Mouse (Mus musculus) gonadal fat pad, adult 2 months (tissue): ENCODE measurements around the gene Enah. TPM values are rescaled to one million over a fixed set of nuclear protein-coding genes. Genes with fewer than 3 reads are reported as not detected.
A peak's percentile ranks its signal among the peaks of the same experiment; 100 is the strongest.

Experiments used
- DNase-seq: peaks from one replicate; pipeline ENCODE4 v3.0.0-alpha.2; 2012; ENCODE audit warnings: low read depth
- polyA plus RNA-seq: library from polyadenylated mRNA; depleted of rRNA; stranded (reverse); fragments of >200 nt; gene quantifications from 2 replicates; pipeline ENCODE4 v1.2.3, GENCODE M21; 2012

Enah gene
- polyA plus RNA-seq, 1 experiment = 14.8 TPM

DNA sequence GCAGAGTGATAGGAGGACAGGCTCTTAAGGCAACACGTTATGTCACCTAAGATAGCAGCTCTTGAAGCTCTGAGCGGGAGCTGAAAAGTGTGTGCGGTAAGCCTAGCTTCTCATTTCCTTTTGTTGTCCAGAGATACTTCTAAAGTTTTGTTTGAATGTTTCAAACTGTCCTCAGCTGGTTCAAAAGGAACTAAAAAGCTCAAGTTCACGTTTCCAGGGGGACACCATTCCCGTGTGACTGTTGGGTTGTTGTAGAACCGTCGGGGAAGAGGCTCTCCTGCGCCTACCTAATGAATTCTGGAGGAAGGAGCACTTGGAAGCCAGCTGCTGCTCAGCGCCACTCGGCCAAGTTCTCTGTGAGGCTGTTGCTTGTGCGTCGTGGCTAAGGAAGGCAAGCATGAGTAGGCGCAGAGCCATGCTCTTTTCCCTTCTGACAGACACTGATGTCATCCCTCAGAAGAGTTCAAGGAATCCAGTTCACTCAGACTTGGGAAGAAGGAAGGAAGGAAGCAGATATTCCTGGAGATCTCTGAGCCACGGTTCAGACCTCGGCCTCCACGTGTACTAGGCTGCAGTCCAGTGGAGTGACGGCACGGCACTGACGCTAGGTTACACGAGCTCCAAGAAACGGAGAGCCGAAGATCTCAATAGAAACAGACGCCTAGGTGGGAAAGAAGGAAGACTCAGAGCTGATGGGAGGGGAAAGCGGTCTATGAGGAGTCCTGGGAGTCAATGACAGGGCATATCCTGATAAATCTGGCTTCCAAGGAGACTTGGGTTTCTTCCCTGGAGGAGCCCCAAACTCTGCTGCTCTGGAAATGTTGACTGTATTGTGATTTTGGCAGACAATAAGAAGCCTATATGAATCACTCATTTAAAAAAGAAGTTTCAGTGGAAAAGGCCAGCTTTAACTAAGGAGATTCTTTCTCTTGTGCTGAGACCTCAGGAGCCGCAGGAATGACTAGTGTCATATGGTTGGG lies 8.7 kb upstream of the Enah start:
- no peak for DNase-seq

DNA sequence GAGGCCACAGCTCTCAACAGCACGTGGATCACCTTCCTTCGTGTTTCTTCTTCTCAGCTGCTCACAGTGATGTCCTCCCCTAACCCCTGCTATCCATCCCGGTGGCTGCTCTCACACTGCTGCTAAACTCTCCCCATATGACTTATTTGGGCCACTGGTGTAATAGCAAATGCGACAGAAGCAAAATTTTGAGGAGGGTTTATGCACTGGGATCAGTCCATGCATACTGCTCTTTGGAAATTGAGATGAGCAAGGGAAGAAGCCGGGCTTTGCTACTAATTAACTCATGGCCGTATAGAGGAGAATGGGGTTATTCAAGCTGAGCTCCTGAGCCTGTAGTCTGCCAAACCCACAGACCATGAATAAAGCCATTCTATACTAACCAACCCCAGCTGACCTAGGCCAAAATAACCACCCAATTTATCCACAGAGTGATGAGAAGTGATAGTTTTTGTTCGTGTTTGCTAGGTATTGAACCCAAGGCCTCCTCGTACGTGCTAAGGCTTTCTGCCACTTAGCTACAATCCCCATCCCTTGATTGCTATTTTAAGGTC lies 7.7 kb upstream of the Enah start:
- no peak for DNase-seq

DNA sequence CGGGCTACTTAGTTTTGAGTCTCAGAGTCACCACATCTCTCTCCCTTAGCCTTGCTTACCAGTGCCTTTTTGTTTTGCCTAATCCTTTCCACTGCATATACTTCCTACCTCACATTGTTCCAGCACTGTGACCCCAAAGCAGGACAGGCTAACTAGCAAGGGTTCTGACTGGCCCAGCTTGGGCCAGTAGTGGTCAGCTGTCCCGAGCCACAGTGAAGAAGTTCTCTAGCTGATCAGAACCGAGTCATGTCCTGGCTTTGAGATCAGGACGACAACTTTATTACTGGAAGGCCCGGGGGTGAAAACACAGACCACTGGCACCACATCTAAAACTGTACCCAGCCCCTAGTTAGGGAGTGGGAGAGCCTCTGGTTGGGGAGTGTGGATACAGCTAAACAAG lies 7.0 kb upstream of the Enah start:
- no peak for DNase-seq

DNA sequence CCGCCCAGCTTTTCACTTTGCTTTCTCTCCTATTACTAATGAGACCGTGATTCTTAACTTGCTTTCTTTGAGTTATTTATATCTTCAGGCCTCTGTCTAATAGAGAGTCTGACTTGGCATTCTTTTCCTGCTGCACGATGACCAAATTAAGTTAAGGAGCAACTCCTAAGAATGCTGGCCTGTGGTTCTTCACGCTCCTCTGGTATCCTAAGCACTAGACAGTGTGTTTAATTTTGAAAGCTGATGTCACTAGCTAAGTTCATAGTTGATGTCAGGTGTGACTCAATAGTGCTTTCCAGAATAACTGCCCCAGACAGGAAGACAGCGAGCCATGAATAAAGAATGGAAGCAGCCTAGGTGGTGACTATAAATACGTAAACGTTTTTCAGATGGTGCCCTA lies 6.3 kb upstream of the Enah start:
- no peak for DNase-seq

DNA sequence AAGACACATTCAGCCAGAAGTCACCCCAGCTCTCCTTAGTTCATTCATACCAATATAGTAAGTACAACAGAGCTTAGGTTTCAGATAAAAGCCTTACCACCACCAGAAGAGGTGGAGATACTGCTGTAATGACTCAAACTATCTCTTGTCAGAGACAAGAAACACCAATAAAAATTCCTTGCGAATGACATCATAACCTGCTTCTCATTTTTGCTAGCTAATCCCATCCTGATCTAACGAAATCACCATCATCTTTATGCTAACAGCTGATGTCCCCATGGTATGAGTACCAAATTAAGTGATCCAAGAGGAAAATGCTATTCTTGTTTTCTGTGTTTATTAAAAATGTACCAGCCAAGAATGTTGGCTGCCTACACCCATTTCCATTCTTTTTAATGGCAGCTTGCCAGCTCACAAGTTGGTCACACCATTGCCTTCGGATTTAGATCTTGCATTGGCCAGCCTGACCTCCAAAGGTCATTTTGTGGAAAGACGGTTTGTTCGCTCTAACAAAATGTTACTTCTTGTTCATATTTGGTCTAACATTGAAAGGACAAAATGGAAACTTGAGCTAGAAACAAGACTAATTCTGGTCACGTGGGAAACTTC lies 2.0 kb upstream of the Enah start:
- no peak for DNase-seq

DNA sequence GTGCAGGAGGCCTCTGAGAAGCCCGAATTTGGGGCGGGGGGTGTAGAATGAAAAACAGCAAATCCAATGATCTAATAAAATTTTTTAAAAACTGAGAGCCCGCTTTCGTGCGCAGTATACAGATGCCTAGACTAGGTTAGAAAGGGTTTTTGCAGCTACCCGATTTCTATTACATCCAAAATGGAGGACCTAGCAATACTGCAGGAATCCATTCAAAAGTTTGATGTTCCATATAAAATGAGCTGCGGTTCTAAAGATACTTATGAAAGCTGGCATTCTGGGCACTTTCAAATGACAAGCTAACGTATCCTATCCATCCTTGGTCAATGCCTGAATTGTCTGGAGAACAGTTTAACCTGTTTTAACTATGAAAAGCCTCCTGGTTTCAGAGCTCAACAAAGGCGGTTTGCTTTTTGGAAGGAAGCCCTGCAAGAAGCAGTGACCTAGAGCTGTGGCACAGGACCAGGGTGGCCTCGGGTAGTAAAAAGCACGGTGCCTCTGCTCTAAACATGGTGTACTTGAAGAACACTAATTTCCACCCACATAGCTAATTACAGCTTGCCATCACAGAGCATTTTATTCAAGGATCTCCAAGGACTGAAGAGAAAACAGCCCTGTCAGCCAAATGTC lies 1.2 kb upstream of the Enah start:
- peak; percentile 31 for DNase-seq

DNA sequence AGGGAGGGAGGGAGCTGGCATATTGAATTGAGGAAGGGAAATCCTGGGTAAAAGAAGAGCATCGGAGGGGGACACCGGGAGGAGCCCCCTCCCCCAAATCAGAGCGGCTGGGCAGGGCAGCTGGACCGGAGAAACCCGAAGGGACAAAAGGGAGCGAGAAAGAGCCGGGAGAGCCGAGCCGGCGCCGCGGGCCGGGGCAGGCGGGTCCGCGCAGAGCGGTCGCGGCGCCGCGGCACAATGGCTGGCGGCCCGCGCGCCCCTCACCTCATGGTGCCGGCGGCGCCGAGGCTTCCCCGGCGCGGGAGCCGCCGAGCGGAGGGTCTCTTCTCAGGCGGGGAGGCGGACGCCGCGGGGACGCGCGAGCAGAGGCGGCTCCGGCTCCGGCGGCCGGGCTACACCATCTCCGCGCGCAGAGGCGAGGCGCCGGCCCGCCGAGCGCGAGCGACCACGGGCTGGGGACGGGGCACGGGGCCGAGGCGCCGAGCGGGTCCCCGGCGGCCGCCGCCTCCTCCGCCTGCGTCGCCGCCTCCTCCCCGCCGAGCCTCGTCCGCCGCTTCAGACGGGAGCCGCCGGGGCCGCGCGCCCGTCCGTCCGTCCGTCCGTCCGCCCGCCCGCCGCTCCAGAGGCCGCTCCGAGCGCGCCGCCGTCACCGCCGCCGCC lies 394 bp downstream of the Enah start:
- no peak for DNase-seq

DNA sequence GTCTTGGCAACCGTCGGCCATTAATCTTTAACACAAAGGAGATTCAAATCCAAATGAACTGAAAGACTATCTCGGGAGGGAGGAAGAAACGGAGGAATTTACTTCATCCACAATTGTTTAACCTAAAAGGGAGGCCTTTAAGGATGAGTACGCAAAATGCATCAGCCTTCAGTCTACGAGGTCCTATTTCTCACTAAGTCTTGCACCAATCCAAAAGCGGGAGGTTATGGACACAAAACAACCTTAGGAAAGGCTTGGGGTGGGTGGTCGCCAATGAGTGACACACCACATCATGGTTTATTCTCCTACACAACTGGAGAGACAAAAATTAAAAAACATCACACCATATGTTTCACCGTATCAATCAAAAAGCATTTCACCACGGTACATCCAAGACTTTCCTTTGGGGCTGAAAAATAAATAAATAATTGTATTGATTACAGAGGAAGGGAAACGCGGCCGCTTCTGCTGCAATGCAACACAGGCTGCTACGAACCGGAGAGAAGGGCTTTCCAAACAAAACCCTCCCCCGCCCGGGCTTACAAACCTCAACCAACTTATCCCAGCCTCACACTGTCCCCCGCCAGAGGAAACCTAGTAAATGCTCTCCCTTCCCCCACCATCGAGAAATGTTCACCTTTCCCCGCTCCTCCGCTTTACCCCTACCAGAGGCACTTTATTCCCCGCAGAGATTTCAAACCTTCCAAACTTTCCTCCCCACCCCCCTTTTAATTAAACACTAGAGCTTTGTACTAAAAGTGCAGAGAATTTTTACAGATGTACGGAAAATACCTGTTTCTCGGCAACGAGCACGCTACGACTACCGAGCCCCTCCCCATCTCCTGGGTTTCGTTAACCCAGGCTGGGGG lies 1.2 kb downstream of the Enah start:
- no peak for DNase-seq

DNA sequence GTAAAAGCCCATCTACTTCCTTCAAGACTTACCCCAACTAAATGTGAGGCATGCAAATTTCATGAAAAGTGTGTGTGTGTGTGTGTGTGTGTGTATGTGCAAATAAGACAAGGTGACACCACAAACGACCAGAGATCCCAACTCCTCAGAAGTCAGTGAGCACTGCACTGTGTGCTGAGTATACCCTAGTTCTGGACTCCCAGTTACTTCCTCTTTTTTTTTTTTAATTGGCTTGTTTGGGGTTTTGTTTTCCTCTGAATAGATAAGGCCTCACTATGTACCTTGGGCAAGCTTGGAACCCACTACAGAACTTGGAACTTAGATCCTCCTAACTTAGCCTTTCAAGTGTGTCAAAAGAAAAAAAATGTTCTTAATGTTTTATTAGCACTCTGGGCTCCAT lies 14.0 kb downstream of the Enah start:
- DNase-seq = no peak

DNA sequence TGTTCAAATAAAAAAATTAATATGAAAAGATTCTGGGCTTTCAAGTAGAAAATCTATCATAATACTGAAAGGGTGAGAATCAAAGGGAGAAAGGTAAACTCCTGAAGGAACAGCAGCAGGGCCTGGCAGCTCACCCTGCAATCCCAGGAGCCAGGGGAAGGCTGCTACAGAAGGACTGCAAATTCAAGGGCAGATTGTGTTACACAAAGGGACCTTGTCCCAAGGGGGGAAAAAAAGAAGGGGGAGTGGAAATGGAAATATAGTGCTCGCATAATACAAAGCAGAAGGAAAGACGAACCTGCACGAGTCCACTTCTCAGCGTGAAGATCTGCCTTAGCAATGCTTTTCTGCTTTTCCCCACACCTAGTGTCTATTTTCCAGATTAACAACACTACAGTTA lies 21.1 kb downstream of the Enah start:
- no peak for DNase-seq

DNA sequence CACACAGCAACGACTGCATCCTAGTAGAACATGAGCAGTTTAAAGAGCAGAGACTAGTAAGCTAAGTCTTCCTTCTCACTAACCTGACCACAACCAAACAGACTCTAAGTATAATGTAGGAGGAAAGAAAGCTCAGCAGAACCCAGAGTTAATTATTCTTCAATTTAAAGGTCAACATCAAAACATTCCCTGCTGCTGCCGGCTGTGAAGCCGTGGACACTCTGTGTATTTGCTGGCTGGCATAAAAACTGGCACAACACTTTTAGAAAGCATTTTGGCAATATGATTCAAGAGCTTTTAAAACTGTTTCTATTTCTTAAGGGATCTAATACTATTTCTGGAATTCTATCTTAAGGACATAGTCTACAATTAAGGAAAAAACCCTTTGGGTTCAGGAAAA lies 22.0 kb downstream of the Enah start:
- no peak for DNase-seq

DNA sequence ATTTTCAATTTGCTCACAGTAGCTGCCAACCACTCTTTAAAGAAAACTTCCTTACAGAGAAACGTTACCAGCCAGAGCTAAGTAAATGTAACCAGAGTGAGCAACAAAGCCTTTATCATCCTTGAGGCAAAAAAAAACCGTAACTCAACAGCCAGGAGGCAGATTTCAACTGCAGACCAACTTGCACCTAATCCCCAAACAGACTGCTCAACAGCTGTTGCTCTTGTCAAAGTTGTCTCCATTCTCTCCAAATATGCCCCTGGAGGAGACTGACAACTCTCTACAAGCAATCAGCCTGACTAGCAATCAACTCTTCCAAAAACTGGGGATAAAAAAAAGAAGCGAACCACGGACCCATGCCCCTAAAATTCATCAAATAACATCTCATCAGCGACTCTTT lies 26.2 kb downstream of the Enah start:
- no peak for DNase-seq

DNA sequence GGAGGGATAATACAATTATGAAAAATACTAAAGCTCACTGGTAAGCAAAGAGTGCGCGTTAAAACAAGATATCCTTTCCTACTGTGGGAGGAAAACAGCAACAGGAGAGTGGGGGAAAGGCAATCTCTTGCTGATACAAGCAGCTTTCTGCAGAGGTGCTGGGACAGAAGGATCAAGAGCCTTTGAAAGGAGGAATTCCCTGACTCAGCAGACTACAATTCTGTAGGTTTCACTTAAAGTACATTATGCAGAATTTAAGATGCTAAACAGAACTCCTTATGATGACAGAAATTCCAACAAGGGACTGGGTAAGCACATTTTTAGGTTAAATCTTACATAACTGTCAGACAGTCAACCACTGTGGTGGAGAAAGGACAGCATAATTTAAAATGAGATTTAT lies 31.4 kb downstream of the Enah start:
- no peak for DNase-seq

DNA sequence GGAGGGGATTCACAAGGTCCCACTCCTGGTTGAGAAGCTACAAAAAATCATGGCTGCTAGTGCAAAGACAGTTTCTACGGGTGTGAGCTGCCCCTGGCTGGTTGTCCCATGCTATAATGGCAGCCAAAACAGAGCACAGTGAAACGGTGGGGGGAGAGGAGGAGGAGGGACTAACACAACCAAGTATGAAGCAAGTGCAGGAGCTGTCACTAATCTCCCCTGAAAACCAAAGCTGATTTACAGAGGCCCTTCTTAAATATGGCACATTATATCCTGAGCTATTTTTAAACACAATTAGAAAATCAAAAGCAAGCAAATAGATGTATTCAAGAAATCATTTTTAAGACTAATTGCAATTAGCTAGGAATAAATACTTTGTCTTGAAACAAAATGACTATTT lies 32.6 kb downstream of the Enah start:
- peak; percentile 5 for DNase-seq

DNA sequence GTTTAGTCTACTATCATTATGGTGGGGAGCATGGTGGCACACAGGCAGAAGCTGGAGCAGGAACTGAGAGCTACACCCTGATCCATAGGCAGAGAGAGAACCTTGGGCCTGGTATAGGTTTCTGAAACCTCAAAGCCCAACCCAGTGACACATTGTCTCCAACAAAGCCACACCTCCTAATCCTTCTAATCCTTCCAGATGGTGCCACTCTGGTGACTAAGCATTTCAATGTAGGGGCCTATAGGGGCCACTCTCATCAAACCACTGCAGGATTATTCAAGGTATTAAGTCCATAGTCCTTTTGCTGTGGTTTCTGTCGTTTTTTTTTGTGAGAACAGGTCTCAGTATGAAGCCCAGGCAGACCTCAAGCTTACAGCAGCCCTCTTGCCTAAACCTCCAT lies 33.9 kb downstream of the Enah start:
- DNase-seq = no peak

DNA sequence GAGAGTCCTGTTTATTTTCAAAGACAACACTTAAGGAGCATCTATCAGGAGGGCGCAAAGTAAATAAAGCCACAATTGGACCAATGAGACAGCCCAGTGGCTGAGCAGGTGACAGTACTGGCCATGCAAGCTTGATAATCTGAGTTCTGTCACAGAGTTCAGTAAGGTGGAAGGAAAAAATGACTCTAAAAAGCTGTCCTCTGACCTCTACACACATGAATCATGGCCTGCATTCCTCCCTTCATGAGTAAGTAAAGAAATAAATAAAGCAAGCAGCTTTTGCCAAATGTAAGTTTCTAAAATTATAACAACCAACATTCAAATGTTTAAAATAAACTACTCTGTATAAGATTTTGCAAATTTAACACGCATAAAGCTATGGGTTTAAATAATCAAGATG lies 35.0 kb downstream of the Enah start:
- no peak for DNase-seq

DNA sequence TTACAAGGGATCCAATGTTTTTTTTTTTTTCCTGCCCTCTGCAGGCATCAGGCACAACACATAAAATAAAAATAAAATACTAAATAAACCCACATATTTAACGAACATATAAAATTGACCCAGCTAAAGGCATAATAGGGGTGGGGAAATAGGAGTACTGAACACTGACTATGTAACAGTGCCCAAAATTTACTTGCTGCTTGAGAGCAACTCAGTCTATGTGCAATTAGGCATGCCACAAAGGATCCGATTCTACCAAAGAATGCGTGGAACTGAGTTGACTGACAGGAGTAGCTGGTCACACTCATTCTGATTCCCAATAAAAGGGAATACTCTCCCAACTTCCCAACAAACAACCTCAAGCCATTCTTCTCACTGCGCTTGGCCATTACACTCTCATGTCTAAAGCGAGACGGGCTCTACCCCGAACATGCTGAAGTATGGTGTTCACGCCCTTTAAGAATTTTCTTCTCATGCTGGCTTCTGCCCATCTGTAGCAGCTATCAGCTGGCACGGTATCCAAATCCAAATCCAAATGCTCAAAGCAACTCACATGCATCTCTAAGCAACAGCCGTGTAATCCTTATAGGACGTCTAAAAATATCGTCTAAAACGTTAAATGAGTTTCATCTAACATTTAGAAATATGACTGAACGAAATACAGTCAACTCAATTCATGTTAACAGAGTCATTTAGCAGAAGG lies 39.6 kb downstream of the Enah start:
- no peak for DNase-seq

DNA sequence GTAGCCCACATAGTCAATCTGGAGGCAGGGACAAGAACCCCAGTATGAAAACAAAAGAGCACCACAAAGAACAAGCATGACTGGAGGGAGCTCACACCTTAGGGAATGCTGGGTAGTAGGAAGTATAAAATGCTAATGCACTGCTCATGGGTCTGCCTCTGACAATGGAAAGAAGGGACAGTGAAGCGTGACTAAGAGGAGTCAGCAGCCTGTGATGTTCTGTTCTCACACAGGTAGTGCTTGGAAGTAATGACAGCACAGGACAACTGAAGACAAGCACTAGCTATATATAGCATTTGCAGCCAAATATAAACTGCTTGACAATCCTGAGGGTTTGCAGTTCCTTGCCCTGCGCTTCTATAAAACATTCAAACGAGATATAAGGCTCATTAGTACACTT lies 44.3 kb downstream of the Enah start:
- DNase-seq = no peak

DNA sequence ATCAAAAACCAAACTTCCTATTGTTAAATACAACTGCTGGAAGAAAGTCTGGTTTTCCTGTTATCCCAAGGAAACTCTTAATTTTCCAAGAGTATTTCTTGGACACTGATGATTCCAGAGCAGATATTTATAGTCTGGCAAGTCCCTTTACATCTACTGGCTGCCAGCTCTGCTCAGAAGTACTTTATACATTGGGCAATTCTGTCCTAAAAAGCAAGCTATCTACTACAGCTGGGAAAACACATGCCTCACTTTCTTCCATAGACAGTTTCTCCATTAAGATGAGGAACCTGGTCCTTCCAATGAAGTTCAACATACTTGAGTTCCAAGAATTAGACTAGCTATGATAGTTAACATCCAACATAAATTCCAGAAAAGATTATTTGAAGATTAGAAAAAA lies 44.9 kb downstream of the Enah start:
- no peak for DNase-seq

DNA sequence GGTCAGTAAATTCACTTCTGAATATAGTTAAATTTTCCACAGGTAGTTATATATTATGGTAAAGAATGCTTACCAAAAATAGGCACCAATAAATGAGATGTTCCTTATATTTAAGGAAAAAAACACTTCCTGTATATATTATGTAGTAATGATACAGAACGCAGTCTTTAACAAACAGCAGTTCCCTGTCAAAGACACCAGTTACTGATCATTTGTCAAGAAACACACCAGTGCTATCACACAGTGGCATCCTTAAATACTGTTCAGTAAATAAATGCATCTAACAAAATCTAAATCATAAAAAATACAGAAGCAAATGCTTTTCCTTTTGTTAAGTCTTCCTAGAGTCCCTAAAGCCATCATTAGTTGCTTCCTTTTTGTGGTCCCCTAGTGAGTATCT lies 54.5 kb downstream of the Enah start:
- no peak for DNase-seq

DNA sequence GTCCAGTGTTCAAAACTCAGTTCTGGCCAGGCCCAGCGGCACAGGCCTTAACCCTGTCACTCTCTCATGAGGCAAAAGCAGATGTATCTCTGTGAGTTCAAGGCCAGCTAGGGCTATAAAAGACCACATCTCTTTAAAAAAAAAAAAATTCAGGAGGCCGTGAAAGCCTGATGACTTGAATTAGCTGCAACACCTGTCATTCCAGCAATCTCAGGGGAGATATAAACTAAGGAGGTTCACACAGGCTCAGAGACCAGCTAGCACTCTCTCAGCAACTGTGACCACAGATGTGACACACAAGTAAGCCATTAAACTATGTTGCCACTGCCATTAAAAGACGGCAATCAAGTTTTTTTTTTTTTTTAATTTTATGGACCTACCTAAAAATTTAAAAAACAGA lies 56.0 kb downstream of the Enah start:
- no peak for DNase-seq
